Mouse (Mus musculus): ENCODE results near the gene Tnrc6a. TPM values are rescaled to one million over a fixed set of nuclear protein-coding genes. Genes with fewer than 3 reads are reported as not detected.

Gene Tnrc6a
- total RNA-seq, 2 experiments from 2014 or later = 21.9 to 36.0 TPM

GRCm38 (mm10) chr7:123240064-123240463 lies 116.4 kb downstream of the Tnrc6a start:
- no peak for DNase-seq

GRCm38 (mm10) chr7:123242241-123242640 lies 118.6 kb downstream of the Tnrc6a start:
- DNase-seq = no peak

- no peak for DNase-seq
These were observed 121.1 kb downstream of the Tnrc6a start for GRCm38 (mm10) chr7:123244833-123245232.

Other genes starting within 250 kb of the Tnrc6a start
- 10 to 100 TPM; 31.4 to 38.8 TPM for gene Rbbp6, start 158.2 kb upstream of the Tnrc6a start, total RNA-seq (2021)
- gene Slc5a11, start 90.9 kb downstream of the Tnrc6a start, total RNA-seq (2021) = not detected
- gene Lcmt1, start 245.9 kb downstream of the Tnrc6a start, total RNA-seq (2021) = 10 to 100 TPM; 29.4 to 29.7 TPM
- gene Arhgap17, start 246.0 kb downstream of the Tnrc6a start, total RNA-seq (2021) = 10 to 100 TPM; 18.6 to 31.9 TPM

All from gastrocnemius, postnatal 10 days (tissue).